Mouse (Mus musculus): ENCODE results near the gene Pcsk6. TPM values are rescaled to one million over a fixed set of nuclear protein-coding genes. Genes with fewer than 3 reads are reported as not detected.
"Not testable (repeated sequence)": the region's sequence is repeated elsewhere in the genome, so short reads cannot be mapped to it uniquely, and the experiment has no call there.

The Pcsk6 gene
- 13.0 and 20.1 TPM in 2 replicates for total RNA-seq (2014; rRNA removed)
- polyA plus RNA-seq (2015; fragmentation: Nextera tagmentation; extraction: Ambion mirVana), result 2.0 and 2.1 TPM in 2 replicates

- Histone ChIP-seq H3K4me3 (ENCODE audit: low read length) (peak within 1 kb of the TSS; percentile 59), H3K27ac (no peak within 1 kb of the TSS), H3K4me1 (ENCODE audit: insufficient read depth, low read length) (no peaks in the 10 kb centered on the region), H3K36me3 (ENCODE audit: insufficient read depth, low read length) (no peaks in the 10 kb centered on the region), H3K9me3 (ENCODE audit: low read length) (no peaks in the 10 kb centered on the region), H3K27me3 (ENCODE audit: insufficient read depth, low read length) (peaks cover 8% of the 10 kb centered on the region), H3K9ac (replicated peaks; ENCODE audit: low read length) (peak within 1 kb of the TSS; percentile 56), H3K4me2 (ENCODE audit: low read depth, low read length) (peak within 1 kb of the TSS; percentile 93)
- peak; percentile 37 for TF ChIP-seq CTCF (IDR thresholded peaks at IDR 0.05; ENCODE audit: low read depth)
- 2% methylated on average over 57 of the region's 111 CpGs for WGBS
- ATAC-seq, result peak; percentile 77
- DNase-seq (ENCODE audit: low spot score), result peak; percentile 68
These were observed at the start of gene Pcsk6 for GRCm38 (mm10) chr7:65861591-65862472. Gene Pcsk6, plus strand, starts transcription at chr7:65861734.

- Histone ChIP-seq H3K4me2 (ENCODE audit: low read depth, low read length) (no peak overlapping the region), H3K4me1 (ENCODE audit: insufficient read depth, low read length) (no peaks in the 10 kb centered on the region), H3K9me3 (ENCODE audit: low read length) (no peaks in the 10 kb centered on the region), H3K9ac (replicated peaks; ENCODE audit: low read length) (no peak overlapping the region), H3K27ac (no peak overlapping the region), H3K36me3 (ENCODE audit: insufficient read depth, low read length) (no peaks in the 10 kb centered on the region), H3K27me3 (ENCODE audit: insufficient read depth, low read length) (no peaks in the 10 kb centered on the region), H3K4me3 (ENCODE audit: low read length) (no peak overlapping the region)
- TF ChIP-seq CTCF (IDR thresholded peaks at IDR 0.05; ENCODE audit: low read depth), result no peak
- no peak for ATAC-seq
- no peak for DNase-seq (ENCODE audit: low spot score)
- WGBS, result 90% methylated on average over 8 of the region's 8 CpGs
These were observed 47.8 kb upstream of the Pcsk6 start for GRCm38 (mm10) chr7:65813611-65814212.

- WGBS, result 93% methylated on average over 8 of the region's 8 CpGs
These were observed 44.0 kb upstream of the Pcsk6 start for GRCm38 (mm10) chr7:65817564-65817963.

GRCm38 (mm10) chr7:65820391-65820790 lies 41.1 kb upstream of the Pcsk6 start:
- H3K4me1 ChIP-seq (ENCODE audit: insufficient read depth, low read length), result peaks cover 3% of the 10 kb centered on the region; the same call in 1 of the 2 replicates
- H3K27ac ChIP-seq, result no peak overlapping the region
- WGBS, result 28% methylated on average over 8 of the region's 8 CpGs
- ATAC-seq (no peak), DNase-seq (ENCODE audit: low spot score) (no peak)
- H3K27me3 ChIP-seq (ENCODE audit: insufficient read depth, low read length), result no peaks in the 10 kb centered on the region
- H3K4me2 ChIP-seq (ENCODE audit: low read depth, low read length), result no peak overlapping the region
- no peaks in the 10 kb centered on the region for H3K9me3 ChIP-seq (ENCODE audit: low read length)
- H3K4me3 ChIP-seq (ENCODE audit: low read length), result no peak overlapping the region
- no peaks in the 10 kb centered on the region for H3K36me3 ChIP-seq (ENCODE audit: insufficient read depth, low read length)
- no peak for TF ChIP-seq CTCF (IDR thresholded peaks at IDR 0.05; ENCODE audit: low read depth)
- no peak overlapping the region for H3K9ac ChIP-seq (replicated peaks; ENCODE audit: low read length)

More at GRCm38 (mm10) chr7:65817564-65817963, 44.0 kb upstream of the Pcsk6 start:
- H3K4me3 ChIP-seq (ENCODE audit: low read length), result no peak overlapping the region
- H3K4me2 ChIP-seq (ENCODE audit: low read depth, low read length), result no peak overlapping the region
- H3K27ac ChIP-seq, result no peak overlapping the region
- H3K27me3 ChIP-seq (ENCODE audit: insufficient read depth, low read length), result no peaks in the 10 kb centered on the region
- no peak for TF ChIP-seq CTCF (IDR thresholded peaks at IDR 0.05; ENCODE audit: low read depth)
- H3K4me1 ChIP-seq (ENCODE audit: insufficient read depth, low read length), result peaks cover 3% of the 10 kb centered on the region; the same call in 1 of the 2 replicates
- H3K9ac ChIP-seq (replicated peaks; ENCODE audit: low read length), result no peak overlapping the region
- ATAC-seq, result no peak
- H3K9me3 ChIP-seq (ENCODE audit: low read length), result no peaks in the 10 kb centered on the region
- H3K36me3 ChIP-seq (ENCODE audit: insufficient read depth, low read length), result no peaks in the 10 kb centered on the region
- no peak for DNase-seq (ENCODE audit: low spot score)

- WGBS, result 77% methylated on average over 4 of the region's 4 CpGs
- not testable (repeated sequence) for H3K36me3 ChIP-seq (ENCODE audit: insufficient read depth, low read length)
These were observed 39.6 kb upstream of the Pcsk6 start for GRCm38 (mm10) chr7:65821901-65822300.

GRCm38 (mm10) chr7:65822506-65823119 lies 38.9 kb upstream of the Pcsk6 start:
- Histone ChIP-seq H3K9ac (replicated peaks; ENCODE audit: low read length) (no peak overlapping the region), H3K4me2 (ENCODE audit: low read depth, low read length) (no peak overlapping the region), H3K27me3 (ENCODE audit: insufficient read depth, low read length) (no peaks in the 10 kb centered on the region), H3K4me1 (ENCODE audit: insufficient read depth, low read length) (peaks cover 3% of the 10 kb centered on the region; the same call in 1 of the 2 replicates), H3K9me3 (ENCODE audit: low read length) (no peaks in the 10 kb centered on the region), H3K36me3 (ENCODE audit: insufficient read depth, low read length) (no peaks in the 10 kb centered on the region), H3K4me3 (ENCODE audit: low read length) (no peak overlapping the region), H3K27ac (no peak overlapping the region)
- TF ChIP-seq CTCF (IDR thresholded peaks at IDR 0.05; ENCODE audit: low read depth), result no peak
- 82% methylated on average over 2 of the region's 2 CpGs for WGBS
- DNase-seq (ENCODE audit: low spot score) (no peak), ATAC-seq (no peak)

More at GRCm38 (mm10) chr7:65821901-65822300, 39.6 kb upstream of the Pcsk6 start:
- H3K4me2 ChIP-seq (ENCODE audit: low read depth, low read length); ATAC-seq; H3K27ac ChIP-seq; DNase-seq (ENCODE audit: low spot score); H3K9me3 ChIP-seq (ENCODE audit: low read length); H3K9ac ChIP-seq (replicated peaks; ENCODE audit: low read length); H3K27me3 ChIP-seq (ENCODE audit: insufficient read depth, low read length); H3K4me1 ChIP-seq (ENCODE audit: insufficient read depth, low read length); H3K4me3 ChIP-seq (ENCODE audit: low read length): not testable (repeated sequence)

Measured in hindbrain, postnatal 0 days (tissue).